In the genomic region with DNA sequence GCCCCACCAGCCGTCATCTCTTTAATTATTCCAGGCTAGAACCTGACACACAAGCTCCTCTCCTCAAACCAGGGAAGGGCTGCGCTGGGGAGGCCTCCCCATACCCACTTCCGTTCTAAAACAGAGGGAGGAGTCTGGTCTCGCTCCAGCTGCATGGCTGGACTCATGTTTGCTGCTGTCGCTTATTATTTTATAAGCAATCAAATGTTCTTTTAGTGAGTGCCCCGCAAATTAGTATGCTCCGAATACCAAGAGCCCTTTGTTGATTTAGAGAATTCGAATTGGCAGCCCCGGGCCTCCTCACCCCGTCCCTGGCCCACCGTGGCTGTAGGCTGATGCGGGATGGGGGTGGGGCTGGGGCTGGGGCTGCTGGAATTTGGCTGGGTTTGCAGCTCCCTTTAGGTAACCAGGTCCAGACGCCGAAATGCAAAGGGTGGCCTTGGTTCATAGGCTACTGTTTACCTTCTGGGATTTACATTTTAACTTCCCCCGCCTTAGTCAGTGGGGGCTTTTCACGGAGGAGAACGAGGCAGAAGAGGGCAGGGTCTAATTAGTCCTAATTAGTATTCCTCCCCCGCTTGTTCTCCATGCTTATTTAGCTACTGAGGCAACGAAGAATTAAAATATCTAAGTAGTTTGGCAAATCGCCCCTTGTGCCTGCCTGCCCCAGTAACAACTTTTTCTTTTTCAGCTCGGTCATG, we compare ENCODE assay signal across 8 mouse cellular contexts. TPM values are rescaled to one million over a fixed set of nuclear protein-coding genes. Genes with fewer than 3 reads are reported as not detected.
A peak's percentile ranks its signal among the peaks of the same experiment; 100 is the strongest.
DNase-seq lines count a peak whose midpoint lies in the region; ATAC-seq and TF ChIP-seq lines count a peak whose summit lies in the region.

No protein-coding gene starts in this region.

- peak overlapping the region; percentile 86 for H3K27ac ChIP-seq in embryonic facial prominence, embryonic 14.5 days (replicated peaks; ENCODE audit: low read depth, low read length)
- H3K27ac ChIP-seq in hindbrain, embryonic 13.5 days: peak overlapping the region; percentile 64
- H3K27ac ChIP-seq in lung, embryonic 15.5 days: peak overlapping the region; percentile 74
- H3K27ac ChIP-seq in small intestine, adult 2 months (ENCODE audit: insufficient read depth, low read depth, low read length): no peak overlapping the region

- TF ChIP-seq POLR2A in small intestine, adult 2 months (IDR thresholded peaks at IDR 0.05; ENCODE audit: low read depth, low read length): no peak

- no peak for TF ChIP-seq CTCF in small intestine, adult 2 months (IDR thresholded peaks at IDR 0.05; ENCODE audit: extremely low read depth, insufficient read length, insufficient replicate concordance, low read depth, low read length)

- ATAC-seq in CD4-positive, CD25-positive, alpha-beta regulatory T cell, adult 4 months: peak; percentile 82
- ATAC-seq in embryonic facial prominence, embryonic 14.5 days (ENCODE audit: low read depth): peak; percentile 23; the same call in 1 of the 2 replicates
- peak; percentile 47; the same call in 1 of the 2 replicates for ATAC-seq in hindbrain, embryonic 13.5 days (ENCODE audit: low FRiP score)
- ATAC-seq in lung, embryonic 15.5 days (ENCODE audit: borderline replicate concordance, extremely low read depth, low FRiP score, low TSS enrichment): peak; percentile 25; the same call in 1 of the 2 replicates

- peak overlapping the region; percentile 41 for H3K9ac ChIP-seq in embryonic facial prominence, embryonic 14.5 days (ENCODE audit: low read depth, low read length)
- peak overlapping the region; percentile 11; the same call in 1 of the 2 replicates for H3K9ac ChIP-seq in hindbrain, embryonic 13.5 days
- peak overlapping the region; percentile 23; the same call in 1 of the 2 replicates for H3K9ac ChIP-seq in lung, embryonic 15.5 days

- no peaks in the 10 kb centered on the region for H3K9me3 ChIP-seq in embryonic facial prominence, embryonic 14.5 days (ENCODE audit: control insufficient read depth, low read length)
- H3K9me3 ChIP-seq in hindbrain, embryonic 13.5 days: no peaks in the 10 kb centered on the region
- H3K9me3 ChIP-seq in lung, embryonic 15.5 days: no peaks in the 10 kb centered on the region

- WGBS in embryonic facial prominence, embryonic 14.5 days: 2% methylated on average over 21 of the region's 21 CpGs
- 2% methylated on average over 21 of the region's 21 CpGs for WGBS in hindbrain, embryonic 13.5 days
- WGBS in lung, embryonic 15.5 days: 5% methylated on average over 21 of the region's 21 CpGs
- 48% methylated on average over 21 of the region's 21 CpGs for WGBS in small intestine, adult 2 months

- peak overlapping the region; percentile 79 for H3K4me2 ChIP-seq in embryonic facial prominence, embryonic 14.5 days (ENCODE audit: low read depth, low read length)
- peak overlapping the region; percentile 53 for H3K4me2 ChIP-seq in hindbrain, embryonic 13.5 days
- peak overlapping the region; percentile 63 for H3K4me2 ChIP-seq in lung, embryonic 15.5 days

- H3K27me3 ChIP-seq in embryonic facial prominence, embryonic 14.5 days (replicated peaks; ENCODE audit: control insufficient read depth, insufficient read depth, low read length): no peaks in the 10 kb centered on the region
- peaks cover 88% of the 10 kb centered on the region for H3K27me3 ChIP-seq in hindbrain, embryonic 13.5 days
- H3K27me3 ChIP-seq in lung, embryonic 15.5 days: peaks cover 4% of the 10 kb centered on the region
- no peaks in the 10 kb centered on the region for H3K27me3 ChIP-seq in small intestine, adult 2 months (ENCODE audit: control insufficient read depth, insufficient read depth, low read length)

- H3K4me3 ChIP-seq in embryonic facial prominence, embryonic 14.5 days (ENCODE audit: low read depth, low read length): peak overlapping the region; percentile 31
- peak overlapping the region; percentile 25 for H3K4me3 ChIP-seq in hindbrain, embryonic 13.5 days
- H3K4me3 ChIP-seq in lung, embryonic 15.5 days: peak overlapping the region; percentile 32
- H3K4me3 ChIP-seq in small intestine, adult 2 months (ENCODE audit: low read depth, low read length): peak overlapping the region; percentile 23

- DNase-seq in 3134 (ENCODE audit: extremely low read depth, insufficient read length, low spot score): peak; percentile 71
- DNase-seq in embryonic facial prominence, embryonic 14.5 days (ENCODE audit: low spot score): peak; percentile 85
- DNase-seq in right cerebral cortex, postnatal 25 days: no peak
- no peak for DNase-seq in testis, postnatal 14 days (ENCODE audit: low spot score)

- no peaks in the 10 kb centered on the region for H3K36me3 ChIP-seq in embryonic facial prominence, embryonic 14.5 days (ENCODE audit: control insufficient read depth, insufficient read depth, low read length)
- H3K36me3 ChIP-seq in hindbrain, embryonic 13.5 days: no peaks in the 10 kb centered on the region
- H3K36me3 ChIP-seq in lung, embryonic 15.5 days: no peaks in the 10 kb centered on the region
- no peaks in the 10 kb centered on the region for H3K36me3 ChIP-seq in small intestine, adult 2 months (ENCODE audit: control insufficient read depth, insufficient read depth, low read length)

- peaks cover 39% of the 10 kb centered on the region for H3K4me1 ChIP-seq in embryonic facial prominence, embryonic 14.5 days (ENCODE audit: control insufficient read depth, insufficient read depth, low read length)
- peaks cover 38% of the 10 kb centered on the region for H3K4me1 ChIP-seq in hindbrain, embryonic 13.5 days (replicated peaks)
- H3K4me1 ChIP-seq in lung, embryonic 15.5 days: peaks cover 39% of the 10 kb centered on the region
- peaks cover 22% of the 10 kb centered on the region for H3K4me1 ChIP-seq in small intestine, adult 2 months (ENCODE audit: control insufficient read depth, insufficient read depth, insufficient read length, low read length)

RNA-seq across cellular contexts. Expression of a gene that starts 3.4 kb away (rescaled TPM):
- polyA plus RNA-seq in CD4-positive, CD25-positive, alpha-beta regulatory T cell, adult 4 months (2017; shearing (Covaris generic)): 1 to 10 TPM in 1 of 2 experiments, under 1 TPM in 1; 0.47 to 1.2 TPM
- polyA plus RNA-seq in embryonic facial prominence, embryonic 14.5 days (2014; fragmentation: Nextera tagmentation; extraction: Ambion mirVana): 116 and 121 TPM in 2 replicates
- 9.7 and 11.0 TPM in 2 replicates for polyA plus RNA-seq in hindbrain, embryonic 13.5 days (2015; fragmentation: Nextera tagmentation; extraction: Ambion mirVana)
- 49.8 and 51.3 TPM in 2 replicates for polyA plus RNA-seq in lung, embryonic 15.5 days (2015; fragmentation: Nextera tagmentation; extraction: Ambion mirVana)
- 36.3 and 80.3 TPM in 2 replicates for polyA plus RNA-seq in small intestine, adult 2 months (2012; rRNA removed)

RNA-seq across cellular contexts. Expression of a gene that starts 39.0 kb away (rescaled TPM):
- polyA plus RNA-seq in CD4-positive, CD25-positive, alpha-beta regulatory T cell, adult 4 months (2017; shearing (Covaris generic)): under 1 TPM in 1 of 2 experiments, not detected in 1; 0.33 TPM
- polyA plus RNA-seq in embryonic facial prominence, embryonic 14.5 days (2014; fragmentation: Nextera tagmentation; extraction: Ambion mirVana): 0.13 TPM in 1 of 2 replicates, not detected in the other
- not detected in 2 replicates for polyA plus RNA-seq in hindbrain, embryonic 13.5 days (2015; fragmentation: Nextera tagmentation; extraction: Ambion mirVana)
- polyA plus RNA-seq in lung, embryonic 15.5 days (2015; fragmentation: Nextera tagmentation; extraction: Ambion mirVana): 0.05 and 0.11 TPM in 2 replicates
- 2,067 and 2,412 TPM in 2 replicates for polyA plus RNA-seq in small intestine, adult 2 months (2012; rRNA removed)

Comparison
In these comparisons a context has a peak if more than half of its experiments do, and no peak if none do; other contexts are left out.
1. DNase-seq: peak in 3134 (single experiment) and embryonic facial prominence, embryonic 14.5 days (single experiment); none in right cerebral cortex, postnatal 25 days (single experiment) and testis, postnatal 14 days (single experiment).
2. ATAC-seq: peak in every context shown above with its lines; median percentile 82 in CD4-positive, CD25-positive, alpha-beta regulatory T cell, adult 4 months; 47 in hindbrain, embryonic 13.5 days; 25 in lung, embryonic 15.5 days; 23 in embryonic facial prominence, embryonic 14.5 days.
3. RNA of a gene that starts 39.0 kb away (polyA plus RNA-seq): 2,067 to 2,412 TPM in small intestine, adult 2 months; 0.33 TPM in CD4-positive, CD25-positive, alpha-beta regulatory T cell, adult 4 months, 0.05 to 0.11 TPM in lung, embryonic 15.5 days, not detected in hindbrain, embryonic 13.5 days and 0.13 TPM in embryonic facial prominence, embryonic 14.5 days; every median in the first group is over 1,000 times any median in the second.
4. Peak in every context shown above with its lines, with median percentiles within 50 percentile points of each other: H3K4me2 ChIP-seq, H3K4me3 ChIP-seq and H3K9ac ChIP-seq.